Mouse (Mus musculus): Measurements from ENCODE around the gene Trappc11.
"Not testable (repeated sequence)": the region's sequence is repeated elsewhere in the genome, so short reads cannot be mapped to it uniquely, and the experiment has no call there.

GRCm38 (mm10) chr8:47449211-47449610 is 84.1 kb downstream of the Trappc11 start:
- not testable (repeated sequence) for TF ChIP-seq CTCF, POLR2A (IDR thresholded peaks at IDR 0.05; ENCODE audit: extremely low read depth, insufficient read depth, low read length)

All from cortical plate, adult 2 months (tissue).